Mouse (Mus musculus) cerebellum, postnatal 25 days (tissue): ENCODE results near the gene Jak3.
A peak's percentile ranks its signal among the peaks of the same experiment; 100 is the strongest.

Experiments
- DNase-seq, 2 experiments: peaks; one replicate each; pipeline ENCODE4 v3.0.0; 2021; ENCODE audit warnings: mixed read lengths in 2 of 2

The Jak3 gene

DNA sequence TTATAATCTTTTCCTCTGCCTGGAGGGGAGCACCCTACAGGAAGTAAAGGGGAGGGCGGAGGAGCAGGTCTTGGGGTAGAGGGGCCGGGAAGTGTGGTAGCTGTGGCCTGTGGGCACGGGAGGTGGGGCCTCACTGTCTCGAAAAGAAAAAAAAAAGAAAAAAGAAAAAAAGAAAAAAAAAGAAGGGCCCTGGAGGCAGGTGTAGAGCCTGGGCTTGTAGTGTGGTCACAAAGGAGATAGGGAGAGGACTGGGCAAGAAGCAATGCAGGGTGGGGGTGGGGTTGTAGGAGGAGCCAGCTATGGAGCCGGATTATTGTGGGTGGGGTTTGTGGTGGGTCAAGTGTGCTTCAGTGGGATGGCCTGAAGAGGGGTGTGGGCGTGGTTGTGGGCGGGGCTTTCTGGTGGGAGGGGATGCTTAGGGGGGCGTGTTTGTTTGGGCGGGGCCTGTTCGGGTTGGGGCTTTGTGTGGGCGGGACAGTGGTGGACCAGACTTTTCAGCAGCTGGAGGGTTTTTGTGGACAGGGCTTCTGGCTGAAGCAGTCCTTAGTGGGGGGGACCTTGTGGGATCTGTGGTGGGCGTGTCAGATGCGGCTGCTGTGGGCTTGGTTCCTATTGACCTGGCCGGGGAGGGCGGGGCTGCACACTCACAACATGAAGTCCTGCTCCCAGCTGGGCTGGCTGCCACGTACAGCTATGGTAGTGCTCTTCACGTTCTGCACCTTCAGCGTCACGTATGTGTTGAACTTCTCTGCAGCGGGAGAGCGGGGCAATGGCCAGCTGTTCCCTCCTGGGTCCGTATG is 10.6 kb upstream of the Jak3 start:
- DNase-seq: peak in 1 of 2 experiments; percentile 58

DNA sequence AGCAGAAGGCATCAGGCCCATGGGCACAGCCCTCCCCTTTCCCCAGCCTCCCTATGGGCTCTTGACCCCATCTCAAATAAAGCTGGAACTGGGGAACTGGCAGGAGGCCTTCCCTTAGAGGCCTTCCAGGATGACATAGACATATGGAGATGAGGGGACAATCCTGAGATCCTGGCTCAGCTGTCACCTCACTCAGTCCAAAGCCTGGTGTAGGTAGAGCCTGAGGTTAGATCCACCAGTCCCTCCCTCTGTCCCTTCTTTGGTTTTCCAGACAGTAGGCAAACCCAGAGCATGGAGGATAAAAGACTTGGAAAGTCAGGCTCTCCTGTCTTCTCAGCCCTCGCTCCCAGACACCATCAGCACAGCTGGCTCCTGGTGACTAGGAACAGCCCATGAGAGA is 9.2 kb upstream of the Jak3 start:
- DNase-seq: peak; percentile 43 to 45

DNA sequence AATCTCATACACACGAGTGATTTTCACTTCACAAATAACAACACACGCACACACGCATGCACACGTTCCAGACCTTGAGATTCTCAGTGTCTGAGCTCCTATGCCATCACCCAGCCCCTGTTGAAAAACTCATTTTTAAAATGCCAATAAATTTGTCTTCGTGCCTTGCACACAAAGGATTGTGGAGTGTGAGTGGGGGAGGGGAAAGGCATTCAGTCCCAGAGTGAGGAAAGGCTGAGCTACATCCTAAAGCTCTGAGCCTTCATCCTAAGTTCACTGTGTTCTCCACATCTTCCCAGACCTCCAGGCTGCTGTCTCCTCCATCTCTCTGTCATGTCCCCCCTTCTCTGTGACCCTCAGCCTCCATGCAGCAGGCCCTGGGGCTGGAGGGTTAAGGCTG is 8.8 kb upstream of the Jak3 start:
- peak; percentile 25 to 37 for DNase-seq

DNA sequence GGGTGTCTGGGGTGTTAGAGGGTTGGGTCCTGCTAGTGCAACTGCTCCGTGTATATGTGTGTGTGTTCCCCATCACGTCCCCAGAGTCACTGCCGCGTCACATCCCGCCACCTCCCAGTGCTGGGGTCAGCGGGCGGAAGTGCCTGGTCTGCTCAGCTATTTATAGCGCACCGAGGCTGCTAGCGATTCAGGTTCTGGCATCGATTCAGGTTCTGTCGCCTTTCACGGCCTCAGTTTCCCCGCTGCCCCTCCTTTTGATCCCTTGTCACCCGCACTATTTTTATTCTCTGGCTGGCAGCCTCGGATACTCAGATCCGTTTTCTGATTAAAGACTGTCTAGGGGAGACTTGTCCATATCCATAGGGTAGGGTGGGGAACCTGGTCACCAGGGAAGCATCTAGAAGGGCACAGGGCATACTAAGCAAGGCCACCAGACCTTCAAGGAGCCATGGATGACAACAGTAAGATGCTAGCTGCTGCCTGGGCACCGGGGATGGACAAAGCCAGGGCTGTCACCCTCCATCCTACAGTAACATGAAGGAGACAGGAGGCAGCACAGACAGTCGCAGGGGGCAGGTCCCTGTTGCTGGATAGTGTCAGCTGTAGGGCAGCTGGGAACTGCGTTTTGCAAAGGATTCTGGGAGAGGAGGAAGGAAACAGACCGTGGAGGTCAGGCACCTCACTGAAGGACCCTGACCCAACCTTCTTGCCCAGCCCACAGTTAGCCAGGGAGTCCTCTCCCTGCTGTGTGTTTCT is 7.7 kb upstream of the Jak3 start:
- peak; percentile 52 to 63 for DNase-seq

DNA sequence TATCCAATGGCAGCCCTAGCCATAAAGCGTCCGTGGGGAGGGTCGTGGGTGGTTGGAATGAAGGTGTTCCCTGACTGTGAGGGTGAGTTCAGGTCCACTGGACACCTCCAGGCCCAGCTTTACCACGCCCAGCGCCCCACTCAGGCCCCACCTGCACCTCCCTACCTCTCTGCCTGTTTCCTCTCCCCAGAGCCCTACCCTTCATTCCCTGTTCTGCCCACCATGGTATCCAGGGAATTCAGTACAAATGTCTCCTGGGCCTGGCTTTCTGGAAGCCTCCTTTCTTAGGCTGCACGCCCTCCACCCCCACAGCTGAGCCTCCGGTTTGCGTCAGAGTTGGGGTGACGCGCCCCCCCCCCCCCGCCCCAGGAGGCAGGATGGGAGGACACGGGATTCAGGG is 5.9 kb upstream of the Jak3 start:
- no peak for DNase-seq

DNA sequence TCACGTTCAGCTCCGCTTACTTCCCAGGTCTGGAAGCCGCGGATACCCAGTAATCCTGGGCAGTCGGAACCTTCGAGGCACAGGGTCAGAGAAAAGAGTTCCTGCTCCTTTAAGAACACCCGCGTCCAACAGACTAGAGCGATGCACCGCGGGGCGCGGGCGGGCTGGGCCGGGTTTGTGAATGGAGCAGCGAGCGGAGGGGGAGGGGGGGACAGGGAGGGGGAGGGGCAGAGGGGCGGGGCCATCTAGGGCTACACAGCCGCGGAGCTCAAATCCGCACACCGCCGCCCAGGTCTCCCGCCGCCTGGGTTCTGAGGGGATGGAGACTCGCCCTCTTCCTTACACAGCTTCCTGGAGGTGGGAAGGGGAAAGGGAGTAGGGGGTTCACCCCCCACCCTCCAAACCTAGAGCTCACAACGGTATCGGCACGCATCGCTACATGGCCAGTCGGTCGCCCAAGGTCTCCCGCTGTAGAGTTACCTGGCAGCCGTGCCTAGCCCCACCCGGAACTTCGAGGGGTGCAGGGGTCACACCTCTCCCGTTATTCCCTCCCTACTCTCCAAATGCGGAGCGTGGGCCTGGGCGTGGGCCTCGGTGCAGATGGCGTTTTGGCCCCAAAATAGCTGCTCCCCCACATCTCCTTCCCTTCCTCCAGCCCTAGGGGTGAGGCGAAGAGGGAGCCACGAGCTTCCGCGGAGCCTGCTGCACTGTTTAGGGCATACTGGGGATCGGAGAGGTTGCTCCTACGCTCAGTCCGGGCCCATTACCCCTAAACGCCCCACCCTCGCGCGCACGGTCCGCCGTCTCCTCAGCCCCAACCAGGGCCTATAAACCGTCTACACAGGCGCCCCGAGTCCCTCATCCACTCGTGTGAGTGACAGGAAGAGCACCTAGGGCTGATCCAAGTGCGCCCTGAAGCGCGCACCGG is 5.2 kb upstream of the Jak3 start:
- DNase-seq: peak; percentile 85 to 93

DNA sequence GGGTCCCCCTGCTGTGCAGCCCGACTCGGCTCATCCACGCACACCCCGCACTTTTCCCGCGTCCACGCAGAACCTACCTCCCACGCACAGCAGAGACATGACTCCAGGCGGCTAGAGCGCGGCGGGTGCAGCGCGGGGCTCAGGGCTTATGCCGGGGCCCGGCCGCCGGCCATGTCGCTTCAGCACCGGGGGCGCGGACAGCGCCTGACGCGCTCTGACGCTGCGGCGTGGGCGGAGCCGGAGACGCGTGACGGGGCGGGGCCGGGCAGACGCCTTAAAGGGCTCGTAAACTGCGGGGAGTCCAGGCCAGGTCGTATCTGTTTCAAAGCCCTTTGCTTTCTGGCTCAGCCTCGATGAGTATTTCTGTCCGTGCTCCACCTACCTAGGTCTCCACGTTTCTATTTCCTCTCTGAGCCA is 4.5 kb upstream of the Jak3 start, which contains the start of gene Unc13a:
Gene Unc13a, minus strand, starts transcription at position 209 of the 417 bp plus-strand sequence.
- peak; percentile 97 to 98 for DNase-seq

DNA sequence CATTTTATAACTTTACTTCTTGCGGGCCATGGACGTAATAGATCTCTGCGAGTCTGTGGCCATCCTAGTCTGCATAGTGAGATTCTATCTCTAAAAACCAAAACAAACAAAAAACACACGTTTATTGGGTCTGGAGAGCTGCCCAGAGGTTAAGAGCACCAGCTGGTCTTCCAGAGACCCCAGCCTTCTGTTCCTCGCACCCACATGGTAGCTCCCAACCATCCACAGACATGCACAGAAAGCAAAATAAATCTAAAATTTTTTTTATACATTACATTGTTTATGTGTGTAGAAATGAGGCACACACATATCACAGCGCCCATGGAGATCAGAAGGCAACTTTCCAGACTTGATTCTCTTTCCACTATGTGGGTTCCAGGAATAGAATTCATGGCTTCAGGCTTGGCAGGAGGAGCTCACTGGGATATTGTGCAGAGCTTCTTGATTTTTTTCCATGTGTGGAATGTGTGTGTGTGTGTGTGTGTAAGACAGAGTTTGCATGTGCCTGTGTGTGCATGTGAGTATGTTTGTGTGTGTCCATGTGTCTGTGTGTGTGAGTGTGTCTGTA is 3.8 kb upstream of the Jak3 start:
- peak in 1 of 2 experiments; percentile 27 for DNase-seq

DNA sequence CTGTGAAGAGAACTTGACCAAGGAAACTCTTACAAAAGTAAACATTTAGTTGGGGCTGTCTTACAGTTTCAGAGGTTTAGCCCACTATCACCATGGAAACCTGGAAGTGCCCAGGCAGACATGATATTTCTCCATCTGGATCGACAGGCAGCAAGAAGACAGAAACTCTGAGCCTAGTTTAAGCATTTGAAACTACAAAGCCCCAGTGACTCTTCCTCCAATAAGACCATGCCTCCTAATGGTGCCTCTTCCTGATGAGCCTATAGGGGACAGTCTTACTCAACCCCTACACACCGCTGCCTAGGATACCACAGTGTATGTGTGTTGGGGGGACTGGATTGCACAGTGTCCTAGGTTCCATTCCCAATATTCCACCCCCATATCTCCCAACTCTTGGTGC is 2.0 kb upstream of the Jak3 start:
- no peak for DNase-seq

DNA sequence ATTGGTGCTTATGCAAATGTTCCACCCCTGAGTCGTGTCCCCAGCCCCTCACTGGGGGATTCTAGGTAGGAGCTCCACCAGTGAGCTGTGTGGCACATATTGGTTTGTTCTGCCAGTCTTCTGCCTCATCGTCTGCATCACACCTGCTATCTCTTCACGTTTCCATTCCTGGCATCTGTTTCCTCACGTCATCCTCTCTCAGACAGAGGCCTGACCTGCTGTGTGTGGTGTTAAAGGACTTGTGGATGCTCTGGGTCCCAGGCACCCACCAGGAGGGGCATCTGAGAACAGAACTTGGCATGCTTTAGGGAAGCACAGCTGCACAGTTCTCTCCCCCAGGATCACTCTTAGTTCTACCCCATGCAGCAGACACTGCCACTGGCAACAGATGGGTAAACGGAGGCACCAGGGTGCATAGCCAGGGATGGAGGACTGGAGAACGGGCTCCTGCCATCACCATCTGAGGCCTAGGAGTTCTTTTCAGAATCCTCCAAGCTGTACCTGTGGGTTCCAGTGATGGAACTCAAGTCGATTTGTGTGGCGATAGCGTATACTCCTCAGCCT is 558 bp upstream of the Jak3 start:
- DNase-seq: peak in 1 of 2 experiments; percentile 27

DNA sequence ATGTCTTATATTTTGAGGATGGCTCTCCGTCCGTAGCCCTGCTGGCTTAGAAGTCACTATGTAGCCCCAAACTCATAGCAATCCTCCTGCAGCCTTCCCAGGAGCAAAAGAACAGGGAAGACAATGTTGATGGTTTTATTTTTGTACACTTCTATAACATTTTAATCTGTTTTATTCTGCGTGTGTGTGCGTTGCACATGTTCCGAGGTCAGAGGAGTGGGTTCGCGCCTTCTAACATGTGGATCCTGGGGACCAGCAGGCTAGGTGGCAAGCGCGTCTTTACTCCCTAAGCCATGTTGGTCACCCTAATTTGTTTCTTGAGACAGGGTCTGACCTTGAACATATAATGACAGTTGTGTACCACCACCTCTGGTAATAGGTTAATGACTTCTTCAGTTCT is 707 bp downstream of the Jak3 start:
- DNase-seq: peak in 1 of 2 experiments; percentile 25

DNA sequence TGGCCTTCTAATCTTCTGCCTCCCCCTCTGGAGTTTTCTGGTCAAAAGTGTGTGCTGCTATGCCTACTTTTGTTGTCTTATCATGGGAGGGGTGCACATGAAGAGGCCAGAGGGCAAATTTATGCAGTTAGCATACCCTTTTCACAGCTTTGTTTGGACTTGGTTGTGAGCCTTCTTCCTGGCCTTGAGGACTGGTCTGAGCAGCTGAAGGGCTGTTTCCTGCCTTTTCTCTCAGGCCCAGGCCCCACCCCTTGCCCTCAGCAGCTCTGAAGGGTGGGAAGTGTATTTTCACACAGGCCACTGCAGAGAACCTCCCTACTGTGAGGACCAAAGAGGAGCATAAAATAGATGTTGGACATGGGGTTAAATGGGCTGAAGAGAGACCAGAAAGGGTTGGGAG is 1.5 kb downstream of the Jak3 start:
- peak in 1 of 2 experiments; percentile 13 for DNase-seq

DNA sequence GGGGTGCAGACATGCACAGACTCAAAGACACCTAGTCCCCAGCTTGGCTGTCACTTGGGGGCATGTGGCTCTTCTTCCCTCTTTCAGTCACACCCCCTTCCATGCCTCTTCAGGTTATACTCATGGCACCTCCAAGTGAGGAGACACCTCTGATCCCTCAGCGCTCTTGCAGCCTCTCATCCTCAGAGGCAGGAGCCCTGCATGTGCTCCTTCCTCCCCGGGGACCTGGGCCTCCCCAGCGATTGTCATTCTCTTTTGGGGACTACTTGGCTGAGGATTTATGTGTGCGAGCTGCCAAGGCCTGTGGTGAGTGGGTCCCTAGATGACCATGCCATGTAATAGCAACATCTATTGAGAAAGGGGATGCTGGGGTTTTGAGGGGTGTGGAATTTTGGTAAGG is 2.1 kb downstream of the Jak3 start:
- DNase-seq: no peak

DNA sequence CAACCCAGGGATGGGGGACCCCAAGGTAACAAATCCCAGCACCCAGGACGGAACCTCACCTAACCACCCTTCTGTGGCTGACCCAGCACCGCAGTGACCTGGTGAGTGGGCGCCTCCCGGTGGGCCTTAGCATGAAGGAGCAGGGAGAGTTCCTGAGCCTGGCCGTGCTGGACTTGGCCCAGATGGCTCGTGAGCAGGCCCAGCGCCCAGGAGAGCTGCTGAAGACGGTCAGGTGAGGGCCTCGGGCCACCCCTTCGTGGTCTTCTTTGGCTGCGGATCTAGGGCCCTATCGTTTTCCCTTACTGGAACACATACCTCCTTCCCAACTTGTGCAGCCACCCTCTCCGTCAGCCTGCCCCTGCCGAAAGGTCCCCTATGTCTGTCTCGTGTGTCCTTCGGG is 3.0 kb downstream of the Jak3 start:
- DNase-seq: peak; percentile 38 to 54

DNA sequence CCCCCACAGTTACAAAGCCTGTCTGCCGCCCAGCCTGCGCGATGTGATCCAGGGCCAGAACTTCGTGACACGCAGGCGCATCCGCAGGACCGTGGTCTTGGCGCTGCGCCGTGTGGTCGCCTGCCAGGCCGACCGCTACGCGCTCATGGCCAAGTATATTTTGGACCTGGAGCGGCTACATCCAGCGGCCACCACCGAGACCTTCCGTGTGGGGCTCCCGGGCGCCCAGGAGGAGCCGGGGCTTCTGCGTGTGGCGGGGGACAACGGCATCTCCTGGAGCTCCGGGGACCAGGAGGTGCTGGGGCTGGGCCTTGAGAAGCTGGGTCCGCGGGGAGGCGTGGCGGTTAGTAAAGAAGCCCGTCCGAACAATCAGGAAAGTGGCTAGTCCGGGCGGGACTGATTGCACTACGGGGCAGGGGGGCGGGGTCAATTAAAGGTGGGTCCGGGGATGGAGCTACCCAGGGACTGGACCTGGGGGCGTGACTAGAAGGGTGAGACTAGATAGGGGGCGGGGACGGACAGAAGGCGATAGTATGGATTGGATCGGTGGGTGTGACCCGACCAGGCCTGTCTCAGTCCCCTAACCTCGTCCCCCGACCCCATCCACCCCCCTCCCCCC is 3.6 kb downstream of the Jak3 start:
- DNase-seq: peak; percentile 70 to 81

DNA sequence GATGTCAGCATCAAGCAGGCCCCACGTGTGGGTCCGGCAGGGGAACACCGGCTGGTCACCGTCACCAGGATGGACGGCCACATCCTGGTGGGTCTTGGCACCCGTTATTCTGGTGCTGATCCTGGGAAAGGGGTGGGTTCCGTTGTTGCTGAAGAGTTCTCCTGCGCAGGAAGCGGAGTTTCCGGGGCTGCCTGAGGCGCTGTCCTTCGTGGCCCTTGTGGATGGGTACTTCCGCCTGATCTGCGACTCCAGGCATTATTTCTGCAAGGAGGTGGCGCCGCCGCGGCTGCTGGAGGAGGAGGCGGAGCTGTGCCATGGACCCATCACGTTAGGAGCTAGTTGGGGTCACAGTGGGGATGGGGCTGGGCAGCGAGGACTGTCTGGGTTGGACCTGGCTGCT is 4.4 kb downstream of the Jak3 start:
- peak in 1 of 2 experiments; percentile 22 for DNase-seq

DNA sequence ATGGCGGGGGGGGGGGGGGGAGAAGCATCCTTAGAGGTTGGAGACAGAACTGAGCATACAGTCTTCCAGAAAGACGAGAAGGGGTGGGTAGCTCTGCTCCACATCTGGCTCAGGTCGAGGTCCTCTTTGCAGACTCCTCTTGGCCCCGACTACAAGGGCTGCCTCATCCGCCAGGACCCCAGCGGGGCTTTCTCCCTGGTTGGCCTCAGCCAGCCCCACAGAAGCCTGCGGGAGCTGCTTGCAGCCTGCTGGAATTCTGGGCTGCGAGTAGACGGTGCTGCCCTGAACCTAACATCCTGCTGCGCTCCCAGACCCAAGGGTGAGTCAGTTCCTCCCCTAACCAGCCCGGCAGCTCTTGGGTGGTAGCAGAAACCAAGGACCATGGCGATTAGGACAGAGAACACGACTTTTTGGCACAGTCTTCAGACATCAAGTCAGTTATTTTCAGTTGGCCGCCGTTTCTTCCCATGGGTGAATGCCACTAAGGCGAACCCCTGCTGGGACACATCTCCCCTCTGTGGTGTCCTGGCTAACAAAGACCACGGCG is 5.3 kb downstream of the Jak3 start:
- DNase-seq: peak in 1 of 2 experiments; percentile 22

DNA sequence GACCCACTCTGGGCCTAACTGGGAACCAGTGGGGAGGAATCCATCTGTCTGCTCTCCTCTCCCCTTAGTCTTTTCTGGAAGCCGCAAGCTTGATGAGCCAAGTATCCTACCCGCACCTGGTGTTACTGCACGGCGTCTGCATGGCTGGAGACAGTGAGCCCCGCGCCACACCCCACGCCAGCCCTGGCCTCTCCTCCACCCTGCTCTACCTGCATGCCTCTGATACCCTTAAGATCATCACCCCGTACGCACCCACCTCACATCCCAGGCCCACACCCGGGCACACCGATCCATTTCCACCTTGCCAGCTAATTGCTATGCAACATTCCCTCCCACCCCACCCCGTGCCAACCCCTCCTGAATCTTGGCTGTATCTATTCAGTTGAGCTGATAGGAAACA is 6.7 kb downstream of the Jak3 start:
- peak in 1 of 2 experiments; percentile 6 for DNase-seq

DNA sequence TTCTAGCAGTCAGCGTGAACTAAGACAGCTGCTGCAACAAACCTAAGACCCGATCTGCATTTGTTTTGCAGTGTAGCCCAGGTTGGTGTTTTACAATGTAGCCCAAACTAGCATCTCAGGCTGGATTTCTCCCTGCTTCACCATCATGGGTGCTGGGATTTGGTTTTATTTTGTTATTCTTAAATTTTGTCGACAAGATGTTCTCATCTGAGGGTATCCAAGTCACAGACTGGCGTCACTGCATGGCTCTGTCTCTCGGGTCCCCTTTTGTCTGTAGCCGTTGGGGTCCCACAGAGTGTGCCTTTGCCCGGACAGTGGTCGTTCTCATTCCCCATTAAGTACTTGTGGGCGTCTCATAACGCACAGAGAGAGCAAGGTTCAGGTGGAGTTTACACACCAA is 8.6 kb downstream of the Jak3 start:
- no peak for DNase-seq

DNA sequence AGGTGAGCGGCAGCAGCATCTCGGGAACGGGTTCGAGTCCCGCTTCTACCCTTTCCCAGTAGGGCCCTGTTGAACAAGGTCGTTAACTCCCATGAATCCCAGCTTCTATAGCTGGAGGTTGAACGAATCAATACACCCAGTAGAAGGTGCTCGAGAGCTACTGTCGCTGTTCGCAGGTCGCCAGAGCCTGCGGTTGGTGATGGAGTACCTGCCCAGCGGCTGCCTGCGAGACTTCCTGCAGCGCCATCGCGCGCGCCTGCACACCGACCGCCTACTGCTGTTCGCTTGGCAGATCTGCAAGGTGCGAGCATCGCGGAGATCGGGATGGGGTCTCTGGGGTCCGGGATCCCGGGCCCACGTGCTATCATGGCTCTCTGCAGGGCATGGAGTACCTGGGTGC is 9.5 kb downstream of the Jak3 start:
- peak in 1 of 2 experiments; percentile 27 for DNase-seq

DNA sequence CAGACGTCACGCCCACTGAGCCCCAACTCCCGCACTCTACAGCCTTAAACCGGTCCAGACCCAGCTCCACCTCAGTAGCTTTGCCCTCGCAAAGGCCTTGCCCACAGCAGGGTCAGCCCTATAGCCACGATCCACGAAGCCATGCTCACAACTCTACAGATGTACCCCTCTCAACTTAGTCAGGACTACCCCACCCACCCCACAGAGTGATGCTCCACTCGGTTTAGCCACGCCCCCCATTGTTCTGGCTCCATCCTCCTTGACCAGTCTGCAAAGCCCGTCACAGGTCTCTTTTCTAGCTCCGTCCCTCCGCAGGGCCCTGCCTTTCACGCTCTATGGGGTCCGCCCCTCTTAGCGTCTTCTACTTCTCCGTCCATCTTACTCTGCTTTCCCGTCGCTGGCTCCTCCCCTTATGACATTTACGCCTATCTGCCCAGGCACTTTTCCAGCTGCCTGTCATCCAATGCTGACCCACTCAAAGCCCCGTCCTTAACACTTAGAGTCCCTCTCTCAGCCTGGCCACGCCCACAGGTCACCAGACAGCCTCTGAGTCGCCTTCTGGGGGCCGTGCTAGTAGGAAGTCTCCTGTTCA is 10.1 kb downstream of the Jak3 start:
- peak in 1 of 2 experiments; percentile 18 for DNase-seq
